Mouse (Mus musculus) stomach, postnatal 0 days (tissue): ENCODE measurements at regions not wholly inside any gene's neighbourhood (a gene's known extent, or its start where the extent isn't known, plus 50 kb on each side); places are given as distances from the start of the nearest gene placed in this dataset.

ENCODE experiments used
- CTCF ChIP-seq: IDR thresholded peaks from 2 replicates; pipeline ENCODE4 v1.5.1; 2016; ENCODE audit warnings: antibody characterized with exemption, low read depth, mild to moderate bottlenecking, moderate library complexity
- EP300 ChIP-seq: optimal IDR thresholded peaks from 2 replicates; pipeline ENCODE3; 2016; ENCODE audit warnings: antibody characterized with exemption

DNA sequence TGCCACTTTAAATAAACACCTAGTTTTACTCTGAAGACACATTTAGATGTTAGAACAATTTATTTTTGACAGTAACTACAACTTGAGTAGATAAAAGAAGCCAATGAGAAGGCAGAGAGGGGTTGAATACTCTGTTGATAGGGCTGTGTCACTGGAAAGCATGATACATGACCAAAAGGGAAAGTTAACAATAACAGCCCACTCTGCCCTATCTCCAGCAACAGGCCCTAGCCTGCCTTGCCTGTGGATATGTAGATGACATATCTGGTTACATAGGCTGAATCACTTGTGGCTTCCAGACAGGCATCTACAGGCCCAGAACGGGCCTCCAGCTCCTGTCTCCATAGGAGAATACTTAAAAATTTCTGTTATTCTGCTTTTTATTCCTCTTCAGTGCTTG, 61.6 kb upstream of the C1galt1 start:
- TF ChIP-seq CTCF (no peak), EP300 (no peak)
